Mouse (Mus musculus) limb, embryonic 10.5 days (tissue): ENCODE measurements around the gene Hectd4. TPM values are rescaled to one million over a fixed set of nuclear protein-coding genes. Genes with fewer than 3 reads are reported as not detected.

Experiments
- DNase-seq: peaks from one replicate; pipeline ENCODE4 v3.0.0-alpha.2; 2017; ENCODE audit warnings: low spot score
- H3K27ac ChIP-seq: fragments of 300-500 bp; sonication (generic); 2 replicates; pipeline ENCODE4 v1.5.1; 2016; ENCODE audit warnings: mild to moderate bottlenecking
- H3K27me3 ChIP-seq: fragments of 300-500 bp; sonication (generic); 2 replicates; pipeline ENCODE4 v1.6.1; 2016; ENCODE audit warnings: low read depth, mild to moderate bottlenecking; ENCODE audit not compliant: poor library complexity, severe bottlenecking
- H3K36me3 ChIP-seq: fragments of 300-500 bp; sonication (generic); 2 replicates; pipeline ENCODE4 v1.6.1; 2016; ENCODE audit warnings: mild to moderate bottlenecking, moderate library complexity
- H3K4me1 ChIP-seq: fragments of 300-500 bp; sonication (generic); 2 replicates; pipeline ENCODE4 v1.6.1; 2016
- H3K4me3 ChIP-seq: fragments of 300-500 bp; sonication (generic); 2 replicates; pipeline ENCODE4 v1.5.1; 2016; ENCODE audit warnings: mild to moderate bottlenecking, moderate library complexity
- H3K9me3 ChIP-seq: fragments of 300-500 bp; sonication (generic); replicated peaks from 2 replicates; pipeline ENCODE4 v1.6.1; 2016; ENCODE audit warnings: mild to moderate bottlenecking
- WGBS: fragments of 180-500 bp; shearing (Covaris S2); methylation state at CpG from one replicate; pipeline ENCODE4 v1.1.7; 2016; 5-methylcytosine and 5-hydroxymethylcytosine counted together
- polyA plus RNA-seq: library from polyadenylated mRNA; unstranded; fragments of >200 nt; fragmentation: Nextera tagmentation; extraction: Ambion mirVana; gene quantifications from 2 replicates; pipeline ENCODE4 v1.2.1, GENCODE M21; 2016

The Hectd4 gene
- polyA plus RNA-seq, result 4.2 and 5.1 TPM in 2 replicates

- H3K27me3 ChIP-seq, result no peaks in the 10 kb centered on the region
These were observed at the start of gene Hectd4 for GRCm38 (mm10) chr5:121219980-121220731. Hectd4 (plus strand) TSS chr5:121220219.

GRCm38 (mm10) chr5:121172835-121173234 lies 47.2 kb upstream of the Hectd4 start:
- Histone ChIP-seq H3K4me3 (no peak overlapping the region), H3K4me1 (no peaks in the 10 kb centered on the region), H3K9me3 (no peaks in the 10 kb centered on the region), H3K27ac (no peak overlapping the region), H3K36me3 (peaks cover 58% of the 10 kb centered on the region), H3K27me3 (no peaks in the 10 kb centered on the region)
- WGBS, result 92% methylated on average over 4 of the region's 4 CpGs
- DNase-seq, result no peak

More at GRCm38 (mm10) chr5:121219980-121220731, at the start of gene Hectd4:
- H3K36me3 ChIP-seq, result no peaks in the 10 kb centered on the region
- peak within 1 kb of the TSS; percentile 98 for H3K4me3 ChIP-seq
- WGBS, result 4% methylated on average over 88 of the region's 90 CpGs
- peak; percentile 99 for DNase-seq
- no peaks in the 10 kb centered on the region for H3K9me3 ChIP-seq
- H3K27ac ChIP-seq, result peak within 1 kb of the TSS; percentile 91
- peaks cover 17% of the 10 kb centered on the region for H3K4me1 ChIP-seq

DNA sequence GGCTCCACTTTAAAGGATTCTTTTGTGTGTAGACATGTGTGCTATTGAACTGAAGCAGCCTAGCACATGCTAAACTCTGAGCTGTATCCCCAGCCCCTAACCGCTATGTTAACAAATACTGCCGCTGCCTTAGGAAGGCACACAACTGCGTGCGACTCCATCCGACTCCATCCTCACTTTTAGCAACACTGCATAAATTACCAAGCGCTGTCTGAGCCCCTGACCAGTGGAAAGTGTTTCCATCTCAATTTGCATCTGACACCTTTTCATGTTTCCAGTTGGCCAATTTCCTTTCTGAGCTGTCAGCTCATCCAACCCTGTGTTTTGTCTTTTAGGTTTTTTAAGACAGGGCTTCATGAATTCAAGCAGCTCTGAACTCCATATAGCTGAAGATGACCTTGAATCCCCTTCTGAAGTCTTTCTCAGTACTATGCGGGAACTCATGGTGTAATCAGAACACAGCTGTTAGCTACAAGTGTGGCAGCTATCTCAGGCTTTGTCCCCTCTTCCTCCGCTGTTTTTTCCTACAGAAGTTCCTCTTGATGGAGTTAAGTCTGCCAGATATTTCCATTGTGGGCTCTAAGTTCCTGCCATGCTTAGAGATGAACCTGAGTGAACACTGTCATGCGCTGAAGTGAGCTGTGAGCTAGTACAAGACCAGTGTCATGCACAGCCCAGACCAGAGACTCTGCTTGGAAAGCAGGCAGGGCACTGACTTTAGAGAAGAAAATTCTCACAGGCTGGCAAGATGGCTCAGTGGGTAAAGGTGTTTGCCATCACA lies 40.8 kb upstream of the Hectd4 start:
- WGBS, result 75% methylated on average over 9 of the region's 9 CpGs
- no peak overlapping the region for H3K27ac ChIP-seq
- H3K36me3 ChIP-seq, result peaks cover 21% of the 10 kb centered on the region
- H3K9me3 ChIP-seq, result no peaks in the 10 kb centered on the region
- no peak for DNase-seq
- no peaks in the 10 kb centered on the region for H3K27me3 ChIP-seq
- peaks cover 9% of the 10 kb centered on the region for H3K4me1 ChIP-seq
- no peak overlapping the region for H3K4me3 ChIP-seq

DNA sequence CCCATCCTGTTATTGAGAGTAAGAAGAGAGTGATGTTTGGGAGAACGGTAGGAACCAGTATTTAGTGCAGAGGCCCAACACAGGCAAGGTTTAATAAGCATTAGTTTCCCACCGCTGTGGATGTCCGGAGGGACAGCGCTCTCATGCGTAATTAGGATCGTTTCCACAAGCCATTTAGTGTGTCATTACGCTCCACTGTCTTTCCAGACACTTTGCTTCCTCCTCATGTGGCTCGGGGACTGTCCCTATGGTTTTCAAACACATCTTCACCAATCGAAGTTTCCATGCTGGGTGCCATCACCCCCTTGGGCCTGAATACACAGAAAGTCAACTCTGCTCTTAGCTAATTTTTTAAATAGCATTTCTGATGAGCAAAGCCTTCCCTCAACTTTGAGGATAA lies 36.8 kb upstream of the Hectd4 start:
- Histone ChIP-seq H3K27me3 (no peaks in the 10 kb centered on the region), H3K27ac (no peak overlapping the region), H3K36me3 (peaks cover 9% of the 10 kb centered on the region; the same call in 1 of the 2 replicates), H3K9me3 (no peaks in the 10 kb centered on the region), H3K4me3 (no peak overlapping the region), H3K4me1 (peaks cover 43% of the 10 kb centered on the region)
- WGBS, result 66% methylated on average over 9 of the region's 9 CpGs
- no peak for DNase-seq

GRCm38 (mm10) chr5:121184375-121184774 lies 35.6 kb upstream of the Hectd4 start:
- Histone ChIP-seq H3K4me3 (no peak overlapping the region), H3K9me3 (no peaks in the 10 kb centered on the region), H3K36me3 (peaks cover 15% of the 10 kb centered on the region; the same call in 1 of the 2 replicates), H3K27me3 (no peaks in the 10 kb centered on the region), H3K4me1 (peaks cover 48% of the 10 kb centered on the region), H3K27ac (no peak overlapping the region)
- DNase-seq, result no peak
- 62% methylated on average over 2 of the region's 2 CpGs for WGBS

GRCm38 (mm10) chr5:121184945-121185551 lies 35.0 kb upstream of the Hectd4 start:
- WGBS, result 13% methylated on average over 11 of the region's 11 CpGs
- Histone ChIP-seq H3K27me3 (no peaks in the 10 kb centered on the region), H3K4me1 (peaks cover 48% of the 10 kb centered on the region), H3K27ac (no peak overlapping the region), H3K4me3 (no peak overlapping the region), H3K9me3 (no peaks in the 10 kb centered on the region), H3K36me3 (peaks cover 13% of the 10 kb centered on the region; the same call in 1 of the 2 replicates)
- no peak for DNase-seq

DNA sequence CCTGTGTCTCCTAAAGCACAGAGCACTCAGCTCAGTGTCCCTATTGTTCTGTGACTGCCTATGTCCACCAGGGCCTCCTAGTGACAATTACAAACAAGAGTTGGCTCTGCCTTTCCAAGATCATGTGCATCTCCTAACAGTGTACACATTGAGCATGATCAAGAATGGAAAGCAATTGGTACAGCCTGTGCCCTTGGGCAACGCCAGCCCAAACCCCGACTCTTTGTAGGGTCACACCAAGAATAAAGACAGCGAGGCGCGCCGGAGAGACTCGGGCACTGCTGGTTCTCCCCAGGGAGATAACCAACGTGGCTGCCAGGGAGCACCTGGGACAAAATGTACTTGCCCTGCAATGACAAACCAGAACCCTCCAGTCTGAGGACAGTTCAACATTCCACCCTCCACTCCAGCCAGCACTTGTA lies 32.4 kb upstream of the Hectd4 start:
- no peak for DNase-seq
- Histone ChIP-seq H3K4me3 (no peak overlapping the region), H3K27me3 (no peaks in the 10 kb centered on the region), H3K4me1 (peaks cover 53% of the 10 kb centered on the region), H3K9me3 (no peaks in the 10 kb centered on the region), H3K27ac (no peak overlapping the region), H3K36me3 (peaks cover 11% of the 10 kb centered on the region; the same call in 1 of the 2 replicates)
- WGBS, result 92% methylated on average over 8 of the region's 8 CpGs

DNA sequence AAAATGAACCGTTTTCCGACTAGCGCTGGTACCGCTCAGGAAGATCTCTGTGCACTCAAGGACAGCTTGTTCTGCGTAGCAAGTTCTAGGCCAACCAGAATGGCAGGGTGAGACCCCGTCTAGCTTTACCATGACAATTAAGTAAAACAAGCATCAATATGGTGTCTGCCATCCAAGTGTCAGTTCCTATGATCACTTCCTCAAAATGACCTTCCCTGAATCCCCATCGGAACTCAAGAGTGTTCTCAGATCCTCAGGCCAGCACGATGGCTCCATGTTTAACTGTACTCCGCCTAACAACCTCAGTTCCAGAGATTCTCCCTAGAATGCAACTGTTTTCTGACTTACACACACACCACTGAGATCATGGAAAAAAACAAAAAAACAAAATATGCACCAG lies 31.8 kb upstream of the Hectd4 start:
- Histone ChIP-seq H3K27ac (no peak overlapping the region), H3K9me3 (no peaks in the 10 kb centered on the region), H3K27me3 (no peaks in the 10 kb centered on the region), H3K4me3 (no peak overlapping the region), H3K36me3 (peaks cover 11% of the 10 kb centered on the region; the same call in 1 of the 2 replicates), H3K4me1 (peaks cover 53% of the 10 kb centered on the region)
- 95% methylated on average over 9 of the region's 9 CpGs for WGBS
- no peak for DNase-seq

GRCm38 (mm10) chr5:121189182-121189581 lies 30.8 kb upstream of the Hectd4 start:
- Histone ChIP-seq H3K4me3 (no peak overlapping the region), H3K36me3 (peaks cover 11% of the 10 kb centered on the region; the same call in 1 of the 2 replicates), H3K4me1 (peaks cover 46% of the 10 kb centered on the region), H3K27me3 (no peaks in the 10 kb centered on the region), H3K27ac (no peak overlapping the region), H3K9me3 (no peaks in the 10 kb centered on the region)
- no peak for DNase-seq
- WGBS, result 84% methylated on average over 9 of the region's 9 CpGs

DNA sequence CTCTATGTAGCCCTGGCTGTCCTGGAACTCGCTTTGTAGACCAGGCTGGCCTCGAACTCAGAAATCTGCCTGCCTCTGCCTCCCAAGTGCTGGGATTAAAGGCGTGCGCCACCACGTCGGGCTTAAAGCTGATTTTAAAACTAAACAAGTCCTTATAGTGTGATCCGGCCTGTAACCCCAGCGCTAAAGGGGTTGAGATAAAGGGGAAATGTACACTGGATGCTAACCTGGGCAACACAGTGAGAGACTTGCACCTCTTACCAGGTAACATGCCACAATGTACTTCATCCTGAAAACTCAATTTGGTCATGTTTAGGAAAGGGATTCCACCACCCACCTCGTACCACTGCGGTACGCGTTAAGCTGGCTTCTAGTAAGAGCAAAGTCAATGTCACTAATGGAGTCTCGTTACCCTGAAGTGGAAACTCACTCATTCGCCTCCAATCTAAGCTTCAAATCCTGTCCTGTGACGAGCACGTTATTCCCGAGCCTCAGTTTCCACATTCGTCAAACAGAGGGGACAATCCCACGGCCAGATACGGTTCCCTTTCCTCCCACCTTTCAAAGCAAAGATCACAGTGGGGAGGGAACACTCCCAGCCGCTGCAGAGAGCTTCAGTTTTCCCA lies 29.7 kb upstream of the Hectd4 start:
- DNase-seq, result no peak
- no peaks in the 10 kb centered on the region for H3K27me3 ChIP-seq
- H3K36me3 ChIP-seq, result peaks cover 11% of the 10 kb centered on the region; the same call in 1 of the 2 replicates
- peak overlapping the region; percentile 94 for H3K27ac ChIP-seq
- H3K4me1 ChIP-seq, result peaks cover 34% of the 10 kb centered on the region
- H3K4me3 ChIP-seq, result peak overlapping the region; percentile 93
- WGBS, result 32% methylated on average over 21 of the region's 21 CpGs
- no peaks in the 10 kb centered on the region for H3K9me3 ChIP-seq

DNA sequence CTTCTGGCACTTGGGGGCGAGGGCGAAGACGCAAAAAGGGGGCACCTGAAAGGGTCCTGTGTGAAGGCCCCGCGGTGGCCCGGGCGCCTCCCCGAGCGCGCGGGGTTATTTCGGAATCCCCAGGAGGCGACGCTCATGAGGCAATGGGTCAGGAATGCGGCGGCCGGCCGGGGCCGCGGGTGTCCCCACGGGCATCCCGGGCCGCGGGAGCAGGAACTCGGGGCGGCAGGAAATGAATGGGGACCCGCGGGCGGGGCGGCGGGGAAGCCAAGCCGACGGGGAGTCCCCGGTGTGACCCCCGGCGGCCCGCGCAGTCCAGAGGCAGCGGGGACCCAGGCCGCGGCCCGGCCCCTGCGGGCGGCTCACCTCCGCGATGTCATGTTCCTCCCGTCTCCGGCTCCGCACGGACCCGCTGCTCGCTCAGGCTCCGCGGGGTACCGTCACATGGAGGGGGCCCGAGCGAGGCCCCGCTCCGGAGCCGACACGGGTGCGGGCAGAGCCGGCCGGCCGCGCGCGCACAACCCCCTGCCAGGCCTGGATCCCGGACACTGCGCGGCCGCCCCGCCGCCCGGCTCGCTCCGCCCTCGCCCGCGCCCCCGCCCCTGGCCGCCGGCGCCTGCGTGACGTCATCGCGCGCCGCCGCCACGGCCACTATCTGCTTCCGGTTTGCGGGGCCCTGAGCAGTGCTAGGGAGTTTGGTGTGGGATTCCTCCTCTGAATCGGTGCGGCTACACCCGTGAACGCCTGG lies 29.0 kb upstream of the Hectd4 start, which contains the start of gene Ptpn11:
Gene Ptpn11 (minus strand): TSS at position 562 of the 748 bp plus-strand sequence.
- Histone ChIP-seq H3K9me3 (no peaks in the 10 kb centered on the region), H3K27me3 (no peaks in the 10 kb centered on the region), H3K4me3 (peak within 1 kb of the TSS; percentile 93), H3K4me1 (peaks cover 27% of the 10 kb centered on the region), H3K27ac (peak within 1 kb of the TSS; percentile 94), H3K36me3 (peaks cover 11% of the 10 kb centered on the region; the same call in 1 of the 2 replicates)
- DNase-seq, result peak; percentile 91
- under 1% methylated on average over 98 of the region's 98 CpGs for WGBS

DNA sequence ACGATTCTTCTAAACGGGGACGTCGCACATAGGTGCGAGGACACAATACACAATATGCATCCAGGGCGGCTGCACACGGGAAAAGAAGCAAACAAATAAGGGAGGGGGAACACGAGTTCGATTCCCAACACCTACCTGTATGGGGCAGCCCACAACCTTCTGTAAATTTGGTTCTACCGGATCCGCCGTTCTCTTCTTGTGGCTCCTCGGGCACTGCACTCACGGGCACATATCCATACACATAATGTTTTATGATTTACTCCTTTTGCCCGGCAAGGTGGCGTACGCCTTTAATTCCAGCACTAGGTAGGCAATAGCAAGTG lies 28.5 kb upstream of the Hectd4 start:
- H3K27ac ChIP-seq, result peak overlapping the region; percentile 94
- WGBS, result 9% methylated on average over 17 of the region's 17 CpGs
- DNase-seq, result no peak
- H3K4me1 ChIP-seq, result peaks cover 22% of the 10 kb centered on the region
- peak overlapping the region; percentile 93 for H3K4me3 ChIP-seq
- H3K36me3 ChIP-seq, result peaks cover 11% of the 10 kb centered on the region; the same call in 1 of the 2 replicates
- H3K27me3 ChIP-seq, result no peaks in the 10 kb centered on the region
- no peaks in the 10 kb centered on the region for H3K9me3 ChIP-seq
